Mouse (Mus musculus) intestine, embryonic 16.5 days (tissue): Measurements from ENCODE around the gene Aff1. TPM values are rescaled to one million over a fixed set of nuclear protein-coding genes. Genes with fewer than 3 reads are reported as not detected.

ENCODE experiments used
- ATAC-seq: fragments of 200-750 bp; cut with Nextera tagmentation; 2 replicates; pipeline ENCODE4 v1.8.0; 2017; ENCODE audit warnings: moderate TSS enrichment, moderate library complexity
- H3K27ac ChIP-seq: fragments of 300-500 bp; sonication (generic); 2 replicates; pipeline ENCODE4 v1.5.1; 2014; ENCODE audit warnings: mild to moderate bottlenecking, low read length
- H3K27me3 ChIP-seq: fragments of 300-500 bp; sonication (generic); replicated peaks from 2 replicates; pipeline ENCODE4 v1.6.1; 2014; ENCODE audit warnings: low read length, control low read depth, mixed read lengths; ENCODE audit not compliant: control insufficient read depth, insufficient read depth
- H3K36me3 ChIP-seq: fragments of 300-500 bp; sonication (generic); 2 replicates; pipeline ENCODE4 v1.6.1; 2014; ENCODE audit warnings: low read length, control low read depth; ENCODE audit not compliant: control insufficient read depth, insufficient read depth
- H3K4me1 ChIP-seq: fragments of 300-500 bp; sonication (generic); 2 replicates; pipeline ENCODE4 v1.6.1; 2014; ENCODE audit warnings: low read length, control low read depth, mixed read lengths; ENCODE audit not compliant: control insufficient read depth, insufficient read depth
- H3K4me2 ChIP-seq: fragments of 300-500 bp; sonication (generic); 2 replicates; pipeline ENCODE4 v1.6.1; 2014; ENCODE audit warnings: low read depth, low read length, control low read depth
- H3K4me3 ChIP-seq: fragments of 300-500 bp; sonication (generic); 2 replicates; pipeline ENCODE4 v1.5.1; 2014; ENCODE audit warnings: mild to moderate bottlenecking, low read length
- H3K9ac ChIP-seq: fragments of 300-500 bp; sonication (generic); 2 replicates; pipeline ENCODE4 v1.6.1; 2014; ENCODE audit warnings: low read depth, low read length
- H3K9me3 ChIP-seq: fragments of 300-500 bp; sonication (generic); 2 replicates; pipeline ENCODE4 v1.6.1; 2016; ENCODE audit warnings: low read length, control low read depth; ENCODE audit not compliant: control insufficient read depth
- WGBS: fragments of 180-500 bp; shearing (Covaris S2); extraction: QIAGEN DNeasy Blood & Tissue Kit; methylation state at CpG from one replicate; pipeline ENCODE4 v1.1.7; 2014; 5-methylcytosine and 5-hydroxymethylcytosine counted together
- polyA plus RNA-seq: library from polyadenylated mRNA; unstranded; fragments of >200 nt; fragmentation: Nextera tagmentation; extraction: Ambion mirVana; gene quantifications from 2 replicates; pipeline ENCODE4 v1.2.1, GENCODE M21; 2015

Gene Aff1
- polyA plus RNA-seq, 1 experiment from 2014 or later, result 3.9 TPM

- no peaks in the 10 kb centered on the region for H3K36me3 ChIP-seq
- no peak overlapping the region for H3K9ac ChIP-seq
- H3K9me3 ChIP-seq, result no peaks in the 10 kb centered on the region
- 0 out of 2 replicates have a peak, but pooled peaks cover 5% of the 10 kb centered on the region for H3K4me1 ChIP-seq
- H3K27ac ChIP-seq, result no peak overlapping the region
- no peak for ATAC-seq
- WGBS, result 86% methylated on average over 8 of the region's 8 CpGs
- peaks cover 8% of the 10 kb centered on the region for H3K27me3 ChIP-seq
- H3K4me2 ChIP-seq, result no peak overlapping the region
- H3K4me3 ChIP-seq, result no peak overlapping the region
Measured at GRCm38 (mm10) chr5:103690190-103690589, 2.0 kb upstream of the Aff1 start.

- Histone ChIP-seq H3K4me3 (no peak overlapping the region), H3K4me2 (0 out of 2 replicates have a peak overlapping the region, but pooled peaks have one; percentile 100)
- ATAC-seq, result no peak
Measured at GRCm38 (mm10) chr5:103691171-103691570, 1.0 kb upstream of the Aff1 start.

GRCm38 (mm10) chr5:103692531-103693040 lies 412 bp downstream of the Aff1 start:
- peak overlapping the region; percentile 75 for H3K9ac ChIP-seq
- ATAC-seq, result no peak; the same call in 1 of the 2 replicates

More at GRCm38 (mm10) chr5:103691171-103691570, 1.0 kb upstream of the Aff1 start:
- no peak overlapping the region for H3K27ac ChIP-seq
- H3K4me1 ChIP-seq, result 0 out of 2 replicates have a peak, but pooled peaks cover 5% of the 10 kb centered on the region
- no peak overlapping the region for H3K9ac ChIP-seq
- H3K27me3 ChIP-seq, result peaks cover 8% of the 10 kb centered on the region
- no peaks in the 10 kb centered on the region for H3K36me3 ChIP-seq
- H3K9me3 ChIP-seq, result no peaks in the 10 kb centered on the region

GRCm38 (mm10) chr5:103693041-103693641 lies 967 bp downstream of the Aff1 start:
- H3K9me3 ChIP-seq, result no peaks in the 10 kb centered on the region
- peak overlapping the region; percentile 75 for H3K9ac ChIP-seq
- H3K4me2 ChIP-seq, result peak overlapping the region; percentile 100
- H3K36me3 ChIP-seq, result no peaks in the 10 kb centered on the region
- H3K4me3 ChIP-seq, result peak overlapping the region; percentile 75
- ATAC-seq, result peak; percentile 1; the same call in 1 of the 2 replicates
- WGBS, result 2% methylated on average over 28 of the region's 28 CpGs
- no peak overlapping the region for H3K27ac ChIP-seq
- 0 out of 2 replicates have a peak, but pooled peaks cover 5% of the 10 kb centered on the region for H3K4me1 ChIP-seq
- peaks cover 8% of the 10 kb centered on the region for H3K27me3 ChIP-seq

More at GRCm38 (mm10) chr5:103692531-103693040, 412 bp downstream of the Aff1 start:
- Histone ChIP-seq H3K4me1 (0 out of 2 replicates have a peak, but pooled peaks cover 5% of the 10 kb centered on the region), H3K36me3 (no peaks in the 10 kb centered on the region), H3K27ac (no peak overlapping the region), H3K27me3 (peaks cover 8% of the 10 kb centered on the region), H3K9me3 (no peaks in the 10 kb centered on the region), H3K4me3 (peak overlapping the region; percentile 75), H3K4me2 (peak overlapping the region; percentile 100)
- under 1% methylated on average over 34 of the region's 34 CpGs for WGBS

- Histone ChIP-seq H3K27me3 (peaks cover 8% of the 10 kb centered on the region), H3K4me2 (0 out of 2 replicates have a peak overlapping the region, but pooled peaks have one; percentile 100), H3K4me3 (no peak overlapping the region), H3K9me3 (no peaks in the 10 kb centered on the region), H3K27ac (no peak overlapping the region), H3K36me3 (no peaks in the 10 kb centered on the region), H3K4me1 (0 out of 2 replicates have a peak, but pooled peaks cover 5% of the 10 kb centered on the region), H3K9ac (no peak overlapping the region)
- whole genome bisulfite sequencing, result 56% methylated on average over 6 of the region's 6 CpGs
- ATAC-seq, result no peak
Measured at GRCm38 (mm10) chr5:103694094-103694493, 1.9 kb downstream of the Aff1 start.

- no peak for ATAC-seq
- H3K27ac ChIP-seq, result no peak overlapping the region
Measured at GRCm38 (mm10) chr5:103697875-103698491, 5.8 kb downstream of the Aff1 start.

GRCm38 (mm10) chr5:103698577-103698976 lies 6.4 kb downstream of the Aff1 start:
- no peaks in the 10 kb centered on the region for H3K9me3 ChIP-seq
- H3K27me3 ChIP-seq, result peaks cover 7% of the 10 kb centered on the region
- H3K4me3 ChIP-seq, result no peak overlapping the region
- no peak for ATAC-seq
- H3K36me3 ChIP-seq, result no peaks in the 10 kb centered on the region
- no peak overlapping the region for H3K27ac ChIP-seq
- 77% methylated on average over 4 of the region's 4 CpGs for WGBS
- no peak overlapping the region for H3K4me2 ChIP-seq
- H3K4me1 ChIP-seq, result no peaks in the 10 kb centered on the region
- H3K9ac ChIP-seq, result no peak overlapping the region

More at GRCm38 (mm10) chr5:103697875-103698491, 5.8 kb downstream of the Aff1 start:
- H3K4me3 ChIP-seq, result no peak overlapping the region
- no peaks in the 10 kb centered on the region for H3K36me3 ChIP-seq
- 0 out of 2 replicates have a peak, but pooled peaks cover 3% of the 10 kb centered on the region for H3K4me1 ChIP-seq
- 79% methylated on average over 5 of the region's 5 CpGs for WGBS
- peaks cover 8% of the 10 kb centered on the region for H3K27me3 ChIP-seq
- no peak overlapping the region for H3K9ac ChIP-seq
- no peak overlapping the region for H3K4me2 ChIP-seq
- H3K9me3 ChIP-seq, result no peaks in the 10 kb centered on the region

GRCm38 (mm10) chr5:103699537-103699936 lies 7.4 kb downstream of the Aff1 start:
- WGBS, result 48% methylated on average over 4 of the region's 4 CpGs
- no peaks in the 10 kb centered on the region for H3K9me3 ChIP-seq
- H3K4me2 ChIP-seq, result no peak overlapping the region
- no peak overlapping the region for H3K9ac ChIP-seq
- H3K4me1 ChIP-seq, result no peaks in the 10 kb centered on the region
- no peak overlapping the region for H3K4me3 ChIP-seq
- H3K27ac ChIP-seq, result no peak overlapping the region
- ATAC-seq, result no peak
- no peaks in the 10 kb centered on the region for H3K27me3 ChIP-seq
- no peaks in the 10 kb centered on the region for H3K36me3 ChIP-seq

- WGBS, result 75% methylated on average over 2 of the region's 2 CpGs
- H3K27me3 ChIP-seq, result no peaks in the 10 kb centered on the region
- H3K27ac ChIP-seq, result no peak overlapping the region
- no peaks in the 10 kb centered on the region for H3K4me1 ChIP-seq
- H3K9ac ChIP-seq, result no peak overlapping the region
- H3K4me3 ChIP-seq, result no peak overlapping the region
- H3K36me3 ChIP-seq, result no peaks in the 10 kb centered on the region
- H3K9me3 ChIP-seq, result no peaks in the 10 kb centered on the region
- no peak overlapping the region for H3K4me2 ChIP-seq
- ATAC-seq, result no peak
Measured at GRCm38 (mm10) chr5:103700661-103701060, 8.5 kb downstream of the Aff1 start.
